Mouse (Mus musculus): ENCODE measurements around the gene Amigo1. TPM values are rescaled to one million over a fixed set of nuclear protein-coding genes. Genes with fewer than 3 reads are reported as not detected.
A peak's percentile ranks its signal among the peaks of the same experiment; 100 is the strongest.

Gene Amigo1
- 1.4 and 1.6 TPM in 2 replicates for polyA plus RNA-seq (2015; fragmentation: Nextera tagmentation; extraction: Ambion mirVana)

GRCm38 (mm10) chr3:108186098-108187047 is at the start of gene Amigo1:
TSS of gene Amigo1 (plus strand) at chr3:108186335.
- DNase-seq (ENCODE audit: low spot score): peak; percentile 65

GRCm38 (mm10) chr3:108139113-108139512 is 47.0 kb upstream of the Amigo1 start:
- DNase-seq (ENCODE audit: low spot score): no peak

GRCm38 (mm10) chr3:108140786-108141185 is 45.3 kb upstream of the Amigo1 start:
- DNase-seq (ENCODE audit: low spot score): peak; percentile 41

GRCm38 (mm10) chr3:108145534-108146445 is 40.3 kb upstream of the Amigo1 start, which contains the start of gene Gnai3:
TSS of gene Gnai3 (minus strand) at chr3:108146146.
- DNase-seq (ENCODE audit: low spot score): peak; percentile 95

- DNase-seq (ENCODE audit: low spot score): no peak
Measured at GRCm38 (mm10) chr3:108146671-108147070, 39.5 kb upstream of the Amigo1 start.

- peak; percentile 91 for DNase-seq (ENCODE audit: low spot score)
Measured at GRCm38 (mm10) chr3:108147386-108148235, 38.5 kb upstream of the Amigo1 start.

- DNase-seq (ENCODE audit: low spot score): no peak
Measured at GRCm38 (mm10) chr3:108152290-108152689, 33.8 kb upstream of the Amigo1 start.

GRCm38 (mm10) chr3:108154656-108155055 is 31.5 kb upstream of the Amigo1 start, which contains the start of gene Gpr61:
TSS of gene Gpr61 (minus strand) at chr3:108154882.
- DNase-seq (ENCODE audit: low spot score): no peak

- DNase-seq (ENCODE audit: low spot score): no peak
Measured at GRCm38 (mm10) chr3:108158383-108159037, 27.6 kb upstream of the Amigo1 start.

GRCm38 (mm10) chr3:108164091-108164490 is 22.0 kb upstream of the Amigo1 start:
- DNase-seq (ENCODE audit: low spot score): no peak

- DNase-seq (ENCODE audit: low spot score): peak; percentile 85
Measured at GRCm38 (mm10) chr3:108164807-108165206, 21.3 kb upstream of the Amigo1 start.

- no peak for DNase-seq (ENCODE audit: low spot score)
Measured at GRCm38 (mm10) chr3:108165532-108166315, 20.4 kb upstream of the Amigo1 start.

- peak; percentile 70 for DNase-seq (ENCODE audit: low spot score)
Measured at GRCm38 (mm10) chr3:108166486-108167211, 19.5 kb upstream of the Amigo1 start.

- DNase-seq (ENCODE audit: low spot score): no peak
Measured at GRCm38 (mm10) chr3:108167499-108167898, 18.6 kb upstream of the Amigo1 start.

GRCm38 (mm10) chr3:108169199-108169598 is 16.9 kb upstream of the Amigo1 start:
- no peak for DNase-seq (ENCODE audit: low spot score)

- no peak for DNase-seq (ENCODE audit: low spot score)
Measured at GRCm38 (mm10) chr3:108174672-108175531, 11.2 kb upstream of the Amigo1 start.

All from thymus, postnatal 0 days (tissue).